Mouse (Mus musculus) right cerebral cortex, postnatal 14 days (tissue): Measurements from ENCODE around the gene Ezh1.

Experiments used
- DNase-seq: peaks from one replicate; pipeline ENCODE4 v3.0.0; 2022

Ezh1 gene

DNA sequence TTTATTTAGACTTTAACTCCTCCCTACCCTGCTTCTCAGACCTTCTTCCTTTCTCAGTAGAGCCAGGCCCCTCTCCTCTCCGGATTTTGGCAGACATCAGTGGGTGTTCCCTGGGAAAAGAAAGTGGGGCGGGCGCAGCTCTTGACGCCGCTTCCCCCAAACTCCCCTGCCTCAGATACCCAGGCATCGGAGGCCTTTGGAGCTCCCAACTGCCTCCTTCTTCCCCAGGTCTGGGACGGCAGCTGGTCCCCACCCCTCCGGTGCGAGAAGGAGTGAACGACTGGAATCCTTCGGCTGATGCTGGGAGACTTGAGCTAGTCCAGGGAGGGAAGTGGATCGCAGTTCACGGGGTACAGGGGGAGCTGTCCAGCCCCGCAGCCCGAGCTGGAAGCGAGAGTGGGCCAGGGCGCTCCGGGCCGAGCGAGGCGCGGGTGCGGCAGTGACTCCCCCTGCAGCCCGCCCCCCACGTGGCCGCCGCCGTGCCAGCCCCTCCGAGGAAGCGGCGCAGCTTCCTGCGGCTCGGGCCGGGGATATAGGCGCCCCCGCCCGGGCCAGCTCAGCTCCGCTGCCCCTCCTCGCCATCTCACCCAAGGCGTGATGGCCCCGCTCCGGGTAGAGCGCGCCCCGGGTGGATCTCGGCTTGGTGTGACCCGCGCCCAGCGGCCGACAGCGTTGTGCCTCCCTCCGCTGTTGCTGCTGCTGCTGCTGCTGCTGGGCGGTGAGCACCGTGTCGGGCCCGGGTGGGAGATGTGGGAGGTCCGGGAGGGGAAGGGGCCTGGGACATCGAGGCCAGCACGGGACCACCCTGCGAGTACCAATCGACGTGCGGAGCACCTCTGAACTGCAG, 19.8 kb upstream of the Ezh1 start, which contains the start of gene Ramp2:
Gene Ramp2 (plus strand): TSS at position 174 of the 847 bp plus-strand sequence.
- peak; percentile 26 for DNase-seq

DNA sequence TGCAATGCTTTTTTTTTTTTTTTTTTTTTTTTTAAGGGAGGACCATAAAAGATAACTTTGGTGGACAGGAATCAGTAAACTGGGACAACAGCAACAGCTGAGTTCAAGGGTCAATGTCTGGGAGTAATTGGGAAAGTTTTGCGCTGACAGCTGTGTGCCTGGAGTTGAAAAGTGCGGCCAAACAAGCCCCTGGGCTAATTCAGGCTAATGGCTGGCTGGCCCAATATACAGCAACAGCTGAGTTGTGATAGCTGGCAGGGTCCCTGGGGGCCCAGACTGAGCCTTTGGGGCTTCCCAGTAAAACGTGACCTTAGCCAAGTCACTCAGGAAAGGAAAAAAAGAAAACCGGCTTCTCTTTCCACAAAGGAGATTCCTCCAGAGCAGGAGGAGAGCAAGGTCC, 18.8 kb upstream of the Ezh1 start:
- DNase-seq, result no peak

DNA sequence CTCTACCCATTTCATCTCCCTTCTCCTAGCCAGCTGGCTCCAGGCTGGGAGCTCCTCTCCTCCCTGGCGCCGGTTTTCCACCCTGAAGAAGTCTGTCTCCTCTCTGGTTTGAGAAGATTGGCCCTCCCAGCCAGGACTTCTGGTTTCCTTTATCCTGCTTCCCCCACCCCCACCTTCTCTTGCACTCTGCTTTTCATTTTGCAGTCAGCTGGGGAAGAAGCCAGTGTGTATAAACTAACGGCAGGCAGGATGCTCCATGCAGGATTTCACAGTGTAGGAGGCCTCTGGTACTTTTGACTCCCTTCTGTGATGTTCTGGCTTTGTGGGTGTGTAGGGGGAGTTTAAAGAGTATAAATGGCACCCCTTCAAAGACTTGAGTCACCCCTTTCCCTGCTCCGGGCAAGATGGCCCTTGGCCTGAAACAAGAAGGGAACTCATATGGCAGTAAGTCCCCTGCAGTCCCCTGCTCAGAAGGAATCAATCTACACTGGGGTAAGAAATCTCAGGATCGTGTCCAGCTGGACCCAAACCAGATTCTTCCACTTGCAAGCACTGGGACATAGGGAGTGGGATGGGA, 11.9 kb upstream of the Ezh1 start:
- no peak for DNase-seq

DNA sequence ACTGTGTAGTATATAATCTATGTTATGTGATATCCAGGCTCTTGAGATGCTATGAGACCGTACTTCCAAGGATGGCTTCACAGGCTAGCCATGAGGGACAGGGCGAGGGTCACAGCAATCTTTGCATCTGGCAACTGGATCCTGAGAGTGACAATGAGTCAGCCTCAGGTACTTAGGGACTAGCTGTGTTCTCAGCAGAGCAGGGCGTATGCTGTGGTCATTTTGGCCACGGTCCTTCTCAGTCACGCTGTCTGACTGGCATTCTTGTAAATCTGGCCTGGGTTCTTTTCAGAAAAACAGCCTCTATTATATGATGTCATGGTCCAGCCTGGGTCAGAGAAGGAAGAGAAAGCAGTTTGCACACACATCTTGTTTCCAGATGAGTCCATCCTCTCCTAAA, 10.5 kb upstream of the Ezh1 start:
- DNase-seq, result no peak

DNA sequence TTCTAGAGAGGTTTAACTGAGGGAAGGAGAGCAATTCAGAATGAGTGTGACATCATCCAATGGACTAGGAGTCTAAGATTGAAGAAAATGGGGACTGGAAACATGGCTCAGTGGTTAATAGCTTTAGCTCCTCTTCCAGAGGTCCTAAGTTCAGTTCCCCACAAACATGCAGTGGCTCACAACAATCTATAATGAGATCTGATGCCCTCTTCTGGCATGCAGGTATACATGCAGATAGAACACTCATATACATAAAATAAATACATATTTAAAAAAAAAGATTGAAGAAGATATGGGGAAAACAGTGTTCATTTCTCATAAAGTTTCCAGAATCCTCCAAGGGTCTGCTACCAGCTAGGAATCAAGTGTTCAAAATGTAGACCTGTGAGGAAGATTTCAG, 9.2 kb upstream of the Ezh1 start:
- no peak for DNase-seq

DNA sequence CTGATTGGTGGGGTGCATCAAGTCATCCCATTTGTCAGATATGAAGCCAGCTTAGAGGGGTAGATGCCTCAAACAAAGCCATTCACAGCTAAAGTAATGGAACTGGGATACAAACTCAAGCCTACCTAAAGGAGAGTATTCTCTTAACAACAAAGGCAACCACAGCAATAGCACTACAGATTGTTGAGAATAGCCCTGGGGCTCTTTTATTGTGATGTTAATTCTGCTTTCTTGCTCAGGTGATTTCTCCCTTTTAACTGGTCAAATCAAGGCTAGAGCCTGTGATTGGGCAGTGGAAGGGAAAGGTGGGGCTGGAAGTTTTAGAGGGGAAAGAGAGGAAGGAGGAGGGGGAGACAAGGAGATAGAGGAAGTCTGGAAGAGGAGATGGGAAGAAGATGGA, 7.9 kb upstream of the Ezh1 start:
- DNase-seq, result no peak

DNA sequence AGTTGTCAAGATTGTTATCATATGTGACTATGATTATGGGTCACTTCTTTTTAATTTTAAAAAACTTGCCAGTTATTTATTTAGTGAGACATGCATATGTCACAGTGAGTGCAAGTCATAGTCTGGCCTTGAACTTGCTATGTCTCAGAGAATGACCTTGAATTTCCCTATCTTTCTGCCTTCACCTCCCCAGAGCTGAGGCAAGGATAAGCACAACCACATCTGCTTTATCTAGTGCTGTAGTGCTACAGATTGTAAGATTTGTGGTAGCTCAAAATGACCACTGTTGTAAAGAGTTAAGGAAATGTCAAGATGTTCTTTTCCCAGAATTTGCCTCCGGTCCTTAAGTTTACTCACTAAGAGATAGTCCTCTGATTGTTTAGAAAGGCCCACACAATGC, 7.0 kb upstream of the Ezh1 start:
- no peak for DNase-seq

DNA sequence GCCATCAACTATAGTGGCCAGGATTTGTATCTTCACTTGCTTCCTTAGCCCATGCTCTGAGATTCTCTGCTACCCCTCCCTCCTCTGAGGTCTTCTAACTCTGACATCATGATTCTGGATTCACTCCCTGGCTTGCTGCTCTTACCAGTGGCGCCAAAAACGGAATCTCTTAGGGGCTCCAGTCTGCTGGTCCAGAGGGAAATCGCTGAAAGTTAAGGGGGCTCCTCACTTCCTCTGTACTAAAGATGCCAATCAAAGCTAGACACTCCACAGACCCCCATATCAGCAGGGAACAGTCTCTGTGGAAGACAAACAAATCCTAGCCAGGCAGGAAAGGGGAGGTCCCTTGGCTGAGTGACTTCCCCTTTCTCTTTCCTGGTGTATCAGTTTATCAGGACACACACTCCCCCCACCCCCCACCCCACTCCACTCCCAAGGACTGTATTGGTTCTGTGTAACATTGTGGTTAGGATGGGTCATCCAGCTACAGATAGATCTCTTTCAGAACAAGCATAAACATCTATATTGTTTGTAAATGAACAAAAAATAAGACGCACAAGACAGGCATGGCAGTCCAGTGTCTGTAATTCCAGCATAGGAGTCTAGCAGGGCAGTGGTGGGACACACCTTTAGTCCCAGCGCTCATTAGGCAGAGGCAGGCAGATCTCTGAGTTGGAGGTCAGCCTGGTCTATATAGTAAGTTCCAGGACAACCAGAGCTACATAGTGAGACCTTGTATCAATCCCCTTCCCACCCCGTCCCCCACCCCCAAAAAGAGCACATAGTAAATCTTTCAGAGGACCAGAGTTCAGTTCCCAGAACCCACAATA, 6.0 kb upstream of the Ezh1 start:
- no peak for DNase-seq

DNA sequence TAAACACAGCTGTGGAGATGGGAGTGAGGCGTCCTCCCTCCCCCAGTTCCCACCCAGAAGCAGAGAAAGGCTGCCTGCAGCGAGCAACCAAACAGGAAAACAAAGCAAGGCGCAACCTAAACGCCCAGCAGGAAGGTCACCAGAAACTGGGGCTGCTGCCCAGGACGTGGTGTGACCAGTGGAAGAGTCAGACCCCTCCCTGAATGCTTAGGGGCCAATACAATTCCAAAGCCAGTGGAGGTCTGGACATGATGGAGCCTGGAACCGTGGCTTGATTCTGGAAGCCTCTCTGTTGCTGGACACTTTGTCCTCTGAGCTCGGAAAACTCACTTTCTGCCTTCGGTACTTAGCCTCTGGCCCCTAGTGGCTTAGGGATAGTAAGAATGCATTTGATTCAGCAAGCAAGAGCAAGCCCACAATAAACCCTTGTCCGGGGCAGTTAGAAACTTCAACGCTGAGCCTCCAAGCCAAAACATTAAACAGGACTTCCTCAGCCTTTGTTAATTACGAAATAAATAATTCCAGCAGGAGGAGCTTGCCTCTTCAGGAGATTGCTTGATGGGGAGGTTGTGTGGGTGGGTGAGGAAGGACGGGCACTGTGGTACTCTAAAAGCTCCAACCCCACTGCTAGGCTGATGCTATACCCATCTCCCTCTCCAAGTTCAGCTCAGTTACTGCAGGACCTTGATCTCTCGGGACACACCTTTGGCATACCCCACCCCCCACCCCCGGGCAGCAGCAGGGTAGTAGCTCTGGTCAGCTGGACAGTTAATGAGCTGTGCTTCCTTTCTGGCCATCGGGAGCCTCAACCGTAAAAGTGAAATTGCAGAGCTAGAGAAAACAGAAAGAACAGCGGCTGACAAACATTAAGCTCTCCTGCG, 5.0 kb upstream of the Ezh1 start:
- DNase-seq, result no peak

DNA sequence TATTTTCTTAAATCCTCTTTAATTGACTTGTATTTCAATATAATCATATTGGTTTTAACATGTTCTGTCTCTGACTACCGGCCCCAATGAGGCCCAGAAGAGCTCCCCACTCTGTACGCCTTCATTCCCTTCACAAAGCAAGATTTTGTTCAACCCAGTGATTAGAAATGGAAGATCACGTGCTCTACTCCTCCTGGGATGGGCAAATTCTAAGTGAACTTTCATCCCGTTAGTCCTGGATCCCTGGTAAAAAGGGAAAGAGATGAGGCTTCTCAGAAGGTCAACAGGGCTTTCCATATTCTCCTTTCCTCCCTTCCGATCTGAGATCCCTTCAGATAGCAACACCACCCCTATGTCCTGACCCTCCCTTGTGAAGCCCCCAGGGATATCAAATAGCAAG, 4.3 kb upstream of the Ezh1 start:
- no peak for DNase-seq

DNA sequence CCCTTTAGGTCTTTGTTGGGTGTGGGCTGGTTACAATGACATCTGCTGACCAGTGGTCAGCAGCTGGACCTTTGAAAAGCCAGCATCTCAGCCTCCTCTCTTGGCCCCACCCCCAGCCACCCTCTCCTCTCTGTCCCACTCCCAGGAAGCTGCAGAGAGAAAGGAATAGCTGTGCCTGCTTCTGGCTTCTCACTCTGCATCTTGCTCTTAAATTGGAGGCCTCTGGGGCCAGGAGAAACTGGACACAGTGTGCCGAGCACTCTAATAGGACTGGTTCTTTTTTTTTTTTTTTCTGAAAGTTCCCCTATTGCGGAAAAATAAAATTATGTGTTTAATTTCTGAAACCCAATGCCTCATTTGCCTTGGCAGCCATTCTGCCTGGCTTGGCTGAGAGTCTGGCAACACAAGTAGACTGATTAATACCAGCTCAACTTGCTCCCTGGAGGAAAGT, 3.8 kb upstream of the Ezh1 start:
- DNase-seq, result no peak

DNA sequence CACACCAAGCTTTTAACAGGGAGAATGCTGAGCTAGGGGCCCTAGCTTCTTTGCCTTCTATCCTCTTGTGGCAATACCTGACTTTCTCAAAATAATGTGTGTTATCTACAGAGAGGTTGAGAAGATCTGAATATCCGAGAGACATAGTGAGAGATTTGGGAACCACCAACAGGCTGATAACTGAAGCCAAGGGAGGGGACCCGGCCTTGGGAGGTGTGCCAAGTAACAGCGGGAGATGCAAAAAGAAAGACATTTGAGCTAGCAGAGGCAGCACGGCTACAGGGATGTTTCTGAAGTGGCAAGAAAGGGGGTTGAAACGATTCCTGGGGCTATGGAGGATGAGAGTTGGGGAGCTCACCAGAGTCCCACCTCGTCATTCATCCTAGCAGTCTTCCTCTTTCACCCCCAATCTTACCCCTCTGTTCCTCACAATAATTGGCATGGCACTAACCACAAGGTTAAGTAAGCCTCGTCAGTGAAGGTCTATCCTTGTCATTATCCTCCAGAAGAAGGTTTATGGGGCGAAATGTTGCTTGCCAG, 3.2 kb upstream of the Ezh1 start:
- DNase-seq, result no peak

DNA sequence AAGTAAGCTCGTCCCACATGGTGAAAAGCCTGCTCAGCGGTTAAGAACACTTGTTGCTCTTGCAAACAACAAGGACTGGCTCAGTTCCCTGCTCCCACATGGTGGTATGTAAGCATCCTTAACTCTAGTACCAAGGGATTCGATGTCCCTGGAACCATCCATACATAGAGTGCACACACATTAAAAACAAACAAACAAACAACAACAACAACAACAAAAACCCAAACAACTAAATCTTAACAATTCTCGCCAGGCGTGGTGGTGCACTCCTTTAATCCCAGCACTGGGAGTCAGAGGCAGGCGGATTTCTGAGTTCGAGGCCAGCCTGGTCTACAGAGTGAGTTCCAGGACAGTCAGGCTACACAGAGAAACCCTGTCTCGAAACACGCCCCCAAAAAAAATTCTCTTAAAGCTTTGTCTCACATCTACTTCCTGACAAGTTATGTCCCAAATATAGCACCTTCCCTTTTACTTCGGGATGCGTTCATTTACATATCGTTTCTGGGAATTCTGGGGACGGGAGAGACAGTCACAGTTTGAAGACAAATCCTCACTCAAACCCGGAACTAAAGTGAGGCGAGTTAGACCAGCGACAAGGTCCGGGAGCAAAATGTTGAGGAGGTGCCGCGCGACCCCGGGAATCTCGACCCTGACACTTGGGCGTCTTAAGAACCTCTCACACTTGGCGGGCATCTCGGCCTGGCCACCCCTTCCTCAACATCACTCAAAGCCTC, 765 bp downstream of the Ezh1 start:
- no peak for DNase-seq

DNA sequence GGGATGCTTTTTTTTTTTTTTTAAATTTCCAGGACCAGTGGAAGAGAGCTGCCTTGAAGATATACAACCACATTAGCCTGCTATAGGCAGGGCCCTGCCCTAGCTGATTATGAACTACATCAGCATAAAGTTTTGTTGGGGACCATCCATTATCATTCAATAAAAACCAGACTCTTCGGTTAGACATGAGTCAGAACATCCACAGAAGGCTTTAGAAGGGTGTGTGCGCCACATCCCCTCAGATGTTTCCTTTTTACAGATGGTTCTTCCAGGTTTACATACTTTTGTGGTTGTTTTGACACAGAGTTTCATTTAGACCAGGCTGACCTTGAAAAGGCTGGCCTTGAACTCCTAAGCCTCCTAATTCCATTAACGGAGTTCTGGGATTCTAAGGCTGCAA, 1.9 kb downstream of the Ezh1 start:
- DNase-seq, result no peak

DNA sequence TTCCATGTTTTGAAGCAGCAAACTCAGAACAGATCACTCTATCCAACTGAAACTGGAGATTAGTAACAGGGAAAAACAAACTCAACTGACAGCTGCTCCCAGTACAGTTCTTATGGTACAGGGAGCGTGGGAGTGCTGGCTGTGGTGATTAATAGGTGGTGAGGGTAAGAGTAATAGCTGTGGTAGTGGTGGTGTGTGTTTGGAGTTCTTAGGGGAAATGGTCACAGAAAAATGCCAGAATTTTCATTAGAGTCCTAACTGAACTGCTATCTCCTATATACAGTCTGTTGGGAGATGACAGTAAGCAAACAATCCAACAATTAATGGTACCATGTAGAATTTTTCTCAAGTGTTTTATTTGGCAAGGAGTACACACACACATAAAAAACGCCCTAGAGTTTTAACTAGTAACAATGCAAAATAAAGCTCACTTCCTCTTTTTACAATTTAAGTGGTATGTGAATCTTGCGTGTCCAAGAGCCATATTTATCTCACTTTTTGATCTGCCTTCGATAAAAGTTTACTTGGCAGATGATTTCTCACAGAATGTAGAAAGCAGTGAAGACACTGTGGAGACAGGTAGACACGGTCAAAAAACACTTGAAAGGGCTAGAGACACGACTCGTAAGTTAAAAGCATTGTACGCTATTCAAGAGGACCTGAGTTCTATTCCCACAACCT, 4.8 kb downstream of the Ezh1 start:
- no peak for DNase-seq

DNA sequence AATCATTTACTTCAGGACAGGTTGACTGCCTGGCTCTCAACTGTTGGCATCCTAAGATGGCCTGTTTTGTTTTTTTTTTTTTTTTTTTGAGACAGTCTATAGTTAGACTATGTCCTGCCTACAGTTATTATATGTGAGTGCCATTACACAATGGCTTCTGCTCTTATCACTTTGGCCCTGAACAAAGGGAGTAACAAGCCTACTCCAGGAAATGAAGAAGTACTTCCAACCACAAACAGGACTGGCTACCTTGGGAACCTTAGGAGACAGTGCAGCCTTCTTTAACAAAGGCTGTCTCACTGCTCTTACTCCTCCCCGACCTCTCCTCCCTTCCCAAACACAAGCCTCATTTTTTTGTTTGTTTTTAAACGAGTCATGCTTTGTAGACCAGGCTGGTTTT, 5.4 kb downstream of the Ezh1 start:
- DNase-seq, result no peak

DNA sequence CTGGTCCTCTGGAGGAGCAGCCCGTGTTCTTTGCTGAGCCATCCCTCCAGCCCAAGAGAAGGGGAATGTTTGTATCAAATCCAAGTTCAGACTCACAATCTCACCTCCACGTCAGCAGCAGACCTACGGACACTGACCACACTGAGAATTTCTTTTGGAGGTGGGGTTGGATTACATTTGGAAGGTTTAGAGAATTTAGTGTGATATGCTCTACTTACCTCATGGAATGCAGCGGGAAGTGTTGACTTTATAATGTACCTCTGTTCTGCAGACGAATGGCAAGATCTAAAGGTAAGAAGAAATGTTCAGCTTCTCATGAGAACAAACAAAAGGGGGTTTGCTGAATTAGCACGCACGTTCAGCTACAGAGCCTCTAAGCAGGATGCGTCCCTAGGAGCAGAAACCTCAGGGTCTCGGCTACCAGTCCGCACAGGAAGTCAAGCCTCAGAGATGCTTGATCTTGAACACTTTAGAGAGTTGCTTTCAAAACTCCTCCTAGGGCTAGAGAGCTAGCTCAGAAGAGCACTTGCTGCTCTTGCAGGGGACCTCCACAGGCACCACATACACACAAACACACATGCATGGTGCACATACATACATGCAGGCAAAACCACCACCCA, 7.7 kb downstream of the Ezh1 start:
- no peak for DNase-seq

DNA sequence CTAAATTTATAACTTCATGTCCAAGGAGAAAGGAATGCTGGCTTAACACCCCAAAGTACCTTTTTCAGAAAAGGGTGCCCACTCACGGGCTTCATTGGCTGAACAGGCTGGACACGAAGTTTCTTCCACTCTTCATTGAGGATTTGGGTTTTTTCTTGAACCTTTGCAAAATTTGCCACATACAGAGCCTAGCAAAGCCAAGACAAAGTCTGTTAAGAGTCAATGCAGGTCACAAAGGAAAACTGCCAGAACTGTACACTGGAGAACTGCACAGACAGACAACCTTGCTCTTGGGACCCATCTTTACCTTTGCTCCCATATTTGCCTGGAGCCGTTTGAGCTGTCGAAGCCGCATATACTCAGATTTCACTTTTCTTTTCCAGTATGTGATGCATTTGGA, 9.3 kb downstream of the Ezh1 start:
- DNase-seq, result no peak

DNA sequence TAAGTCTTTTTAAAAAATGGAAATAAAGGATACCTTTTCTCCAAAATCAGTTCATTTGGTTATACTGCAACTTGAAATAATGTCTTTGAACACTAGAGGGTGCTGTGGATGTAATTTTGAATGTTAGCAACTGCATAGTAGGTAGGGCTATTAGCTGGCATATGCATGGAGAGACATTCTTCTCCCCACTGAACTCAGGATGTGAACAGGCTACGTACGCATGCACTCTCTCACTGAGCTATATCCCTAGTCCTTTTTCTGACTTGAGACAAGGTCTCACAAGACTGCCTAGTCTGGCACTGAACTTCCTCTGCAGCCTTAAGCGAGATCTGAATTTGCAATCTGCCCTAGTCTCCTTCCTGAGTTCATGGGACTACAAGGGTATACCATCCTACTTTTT, 14.3 kb downstream of the Ezh1 start:
- no peak for DNase-seq

DNA sequence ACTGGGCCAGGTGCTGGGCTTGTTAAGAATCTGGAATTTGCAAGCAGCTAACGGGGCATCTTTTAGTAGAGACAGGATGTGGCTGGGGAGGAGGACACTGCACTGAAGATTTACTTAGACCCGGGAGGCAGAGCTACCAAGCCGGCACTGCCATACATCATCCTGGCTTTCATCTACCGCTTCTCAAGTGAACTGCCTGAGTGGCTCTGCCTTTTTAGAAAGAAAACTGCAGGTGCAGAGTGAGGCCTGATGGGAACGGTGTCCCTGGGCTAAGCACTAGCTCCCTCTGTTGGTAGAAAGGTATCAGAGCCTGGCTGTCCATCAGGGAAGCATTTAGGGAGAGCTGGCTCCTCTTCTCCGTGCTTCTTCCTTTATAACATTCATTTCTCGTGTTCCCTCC, 25.3 kb downstream of the Ezh1 start:
- peak; percentile 36 for DNase-seq

DNA sequence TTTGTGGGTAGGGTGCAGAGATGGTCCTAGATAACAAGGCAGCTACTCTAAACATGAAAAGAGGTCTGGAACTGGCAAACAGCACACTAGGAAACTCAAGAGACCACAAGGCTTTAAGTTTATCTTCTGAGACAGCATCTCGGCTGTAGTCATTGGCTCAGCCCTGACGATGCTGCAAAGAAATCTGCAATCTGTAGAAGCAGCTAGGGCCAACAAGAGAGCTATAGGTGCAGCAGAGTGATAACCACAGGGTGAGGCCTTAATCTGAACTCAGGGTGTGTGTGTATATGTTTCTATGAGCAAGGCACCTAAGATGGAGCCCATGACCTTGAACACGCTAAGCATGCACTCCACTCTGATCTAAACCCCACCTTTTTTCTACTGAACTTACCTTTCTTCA, 26.7 kb downstream of the Ezh1 start:
- no peak for DNase-seq
